Mouse (Mus musculus) heart, postnatal 0 days (tissue): ENCODE results near the gene Gm3435.
"Not testable (repeated sequence)": the region's sequence is repeated elsewhere in the genome, so short reads cannot be mapped to it uniquely, and the experiment has no call there.

Experiments
- CTCF ChIP-seq: IDR thresholded peaks from 2 replicates; pipeline ENCODE4 v1.5.1; 2016; ENCODE audit warnings: antibody characterized with exemption, control low read depth, low read depth
- EP300 ChIP-seq: IDR thresholded peaks from 2 replicates; pipeline ENCODE4 v1.6.1; 2016; ENCODE audit warnings: antibody characterized with exemption, low read depth

DNA sequence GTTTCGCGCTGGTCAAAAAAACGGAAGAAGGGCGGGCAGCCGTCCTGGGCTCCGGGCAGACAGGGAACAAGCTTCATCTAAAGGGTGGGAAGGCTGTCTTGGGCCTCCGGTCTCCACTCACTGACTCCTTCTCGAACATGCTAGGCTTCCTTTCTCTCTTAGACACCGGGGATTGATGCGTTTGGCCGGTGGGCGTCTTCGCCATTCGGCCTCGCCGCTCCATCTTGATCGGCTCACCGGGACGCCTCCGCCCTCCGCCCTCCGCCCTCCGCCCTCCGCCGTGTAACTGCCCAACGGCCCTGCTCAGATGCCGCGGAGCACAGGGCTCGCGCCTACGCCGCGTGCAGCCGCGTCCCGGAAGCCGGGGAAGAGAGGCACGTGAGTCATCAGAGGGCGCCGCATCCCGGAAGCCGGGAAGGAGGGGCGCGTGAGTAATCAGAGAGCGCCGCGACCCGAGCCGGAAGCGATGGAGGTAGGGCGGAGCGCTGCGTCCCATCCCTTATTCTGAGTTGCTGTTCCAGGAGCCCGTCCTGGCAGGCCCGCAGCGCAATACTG, 31.3 kb downstream of the Gm3435 start, which contains the start of the genes Ermard, Tcte3 and Gm3448:
- TF ChIP-seq EP300, CTCF: not testable (repeated sequence)
